Mouse (Mus musculus) ES-E14 (cell line): ENCODE data around the gene Tmem132a. TPM values are rescaled to one million over a fixed set of nuclear protein-coding genes. Genes with fewer than 3 reads are reported as not detected.

ENCODE experiments used
- DNase-seq: peaks from one replicate; pipeline ENCODE4 v3.0.0-alpha.2; 2013; ENCODE audit warnings: low read depth, low spot score
- H3K27ac ChIP-seq: 2 replicates; pipeline ENCODE4 v1.5.1; 2012; ENCODE audit warnings: low read depth, mild to moderate bottlenecking, low read length, moderate library complexity, mixed read lengths; ENCODE audit not compliant: poor library complexity, insufficient read depth, severe bottlenecking
- H3K36me3 ChIP-seq: 2 replicates; pipeline ENCODE4 v1.6.1; 2012; ENCODE audit warnings: mild to moderate bottlenecking, low read length, moderate library complexity, mixed read lengths; ENCODE audit not compliant: control insufficient read depth, poor library complexity, insufficient read depth, severe bottlenecking
- H3K4me1 ChIP-seq, 2 experiments: fragments of 150-350 bp in 1 of 2; sonication (generic) in 1 of 2; 2 replicates each; pipeline ENCODE4 v1.6.1; 2012; ENCODE audit warnings: low read length in 2 of 2, mild to moderate bottlenecking in 1 of 2, mixed read lengths in 1 of 2; ENCODE audit not compliant: control insufficient read depth in 2 of 2, insufficient read depth in 2 of 2, poor library complexity in 1 of 2
- H3K4me3 ChIP-seq, 2 experiments: fragments of 150-350 bp in 1 of 2; sonication (generic) in 1 of 2; 2 replicates each; pipeline ENCODE4 v1.5.1; 2012; ENCODE audit warnings: low read length in 2 of 2, low read depth in 1 of 2, mild to moderate bottlenecking in 1 of 2, mixed read lengths in 1 of 2; ENCODE audit not compliant: insufficient read depth in 1 of 2, poor library complexity in 1 of 2, severe bottlenecking in 1 of 2
- H3K9ac ChIP-seq: 2 replicates; pipeline ENCODE4 v1.6.1; 2012; ENCODE audit warnings: low read depth, mild to moderate bottlenecking, low read length, mixed read lengths; ENCODE audit not compliant: poor library complexity, insufficient read depth, severe bottlenecking
- H3K9me3 ChIP-seq: fragments of 150-350 bp; sonication (generic); 2 replicates; pipeline ENCODE4 v1.6.1; 2012; ENCODE audit warnings: low read depth, mild to moderate bottlenecking, low read length; ENCODE audit not compliant: control insufficient read depth, insufficient read depth
- CHD2 ChIP-seq: IDR thresholded peaks from 2 replicates; pipeline ENCODE4 v1.6.1; 2014; ENCODE audit warnings: mild to moderate bottlenecking, low read depth, low read length, inconsistent platforms
- HCFC1 ChIP-seq: IDR thresholded peaks from 2 replicates; pipeline ENCODE4 v1.6.1; 2012; ENCODE audit warnings: low read length, inconsistent platforms, borderline replicate concordance; ENCODE audit not compliant: insufficient read depth
- MAFK ChIP-seq: IDR thresholded peaks from 2 replicates; pipeline ENCODE4 v1.6.1; 2014; ENCODE audit warnings: mild to moderate bottlenecking, low read depth, low read length, inconsistent platforms; ENCODE audit not compliant: insufficient read depth
- ZC3H11A ChIP-seq: IDR thresholded peaks from 2 replicates; pipeline ENCODE4 v1.6.1; 2012; ENCODE audit warnings: low read depth, mild to moderate bottlenecking, inconsistent platforms, low read length, borderline replicate concordance
- ZNF384 ChIP-seq: IDR thresholded peaks from 2 replicates; pipeline ENCODE4 v1.6.1; 2012; ENCODE audit warnings: low read depth, low read length, inconsistent platforms
- in situ Hi-C, 2 experiments: fragments of 600-800 bp; cut with MboI; formaldehyde crosslinking; loops; one replicate each; pipeline ENCODE4 v1.15.1; 2025; ENCODE audit warnings: low sequenced_read_pairs in 2 of 2, inconsistent platforms in 1 of 2; ENCODE audit not compliant: unreplicated experiment in 2 of 2
- total RNA-seq: library from RNA; depleted of rRNA; stranded (reverse); fragments of 300-350 nt; gene quantifications from 2 replicates; pipeline ENCODE4 v1.2.3, GENCODE M21; 2012

Gene Tmem132a
- total RNA-seq, 1 experiment: 41.4 TPM

DNA sequence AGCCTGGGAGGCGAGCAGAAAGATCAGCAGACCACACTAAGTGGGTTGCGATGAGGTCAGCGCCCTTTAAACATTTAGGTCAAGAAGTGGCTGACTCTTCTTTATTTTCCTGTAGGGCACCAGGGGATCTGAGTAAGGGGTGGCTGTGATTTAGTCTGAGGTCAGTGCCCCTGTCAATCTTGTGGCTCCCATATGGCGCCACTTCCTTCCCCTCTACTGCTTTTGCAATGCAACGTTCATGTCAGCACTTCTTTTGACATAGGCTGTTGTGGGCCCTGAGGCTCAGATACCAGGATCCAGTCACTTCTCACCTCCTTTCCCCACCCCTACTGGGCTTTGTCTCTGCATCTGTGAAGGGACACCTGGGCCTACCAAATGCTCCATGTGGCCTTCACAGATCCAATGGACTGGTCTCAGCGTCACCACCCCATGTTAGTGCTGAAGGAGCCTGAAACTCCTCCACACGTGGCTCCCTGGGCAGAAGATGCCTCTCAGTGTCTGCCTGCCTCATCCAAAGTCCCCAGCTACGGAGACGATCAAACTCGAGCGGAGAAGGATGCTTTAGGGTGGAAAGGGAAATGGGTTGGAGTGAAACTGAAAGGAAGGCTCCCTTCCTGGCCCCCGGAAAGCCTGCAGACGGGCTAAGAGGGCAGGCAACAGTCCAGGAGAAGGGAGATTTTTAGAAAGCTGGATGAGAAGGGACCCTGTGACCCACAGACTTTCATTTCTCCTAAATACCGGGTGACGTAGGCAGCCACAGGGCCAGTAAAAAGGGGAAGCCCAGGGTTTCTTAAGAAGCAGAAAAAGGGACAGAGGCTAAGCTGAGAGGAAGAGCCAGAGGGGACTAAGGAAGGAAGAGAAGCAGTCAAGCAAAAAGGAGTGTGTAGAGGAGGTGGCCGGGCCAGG is 27.8 kb downstream of the Tmem132a start:
- Histone ChIP-seq H3K9ac (no peak overlapping the region), H3K36me3 (no peaks in the 10 kb centered on the region), H3K4me3 (no peak overlapping the region), H3K27ac (no peak overlapping the region), H3K4me1 (no peaks in the 10 kb centered on the region; a peak in 1 of 4 replicates), H3K9me3 (no peaks in the 10 kb centered on the region)
- in situ Hi-C loops: no loop called here
- no peak for TF ChIP-seq ZNF384
- no peak for TF ChIP-seq HCFC1
- no peak for TF ChIP-seq ZC3H11A
- no peak for TF ChIP-seq MAFK
- TF ChIP-seq CHD2: no peak
- DNase-seq: no peak

GRCm38 (mm10) chr19:10839010-10839892 is 30.5 kb downstream of the Tmem132a start, which contains the start of gene Slc15a3:
Gene Slc15a3 (plus strand): TSS chr19:10839727.
- no peak within 1 kb of the TSS for H3K27ac ChIP-seq
- in situ Hi-C loops: no loop called here
- no peak for TF ChIP-seq ZC3H11A
- no peak for TF ChIP-seq MAFK
- no peak for TF ChIP-seq CHD2
- no peak for TF ChIP-seq HCFC1
- TF ChIP-seq ZNF384: no peak
- H3K9me3 ChIP-seq: no peaks in the 10 kb centered on the region
- H3K36me3 ChIP-seq: no peaks in the 10 kb centered on the region
- no peak for DNase-seq
- no peak within 1 kb of the TSS for H3K9ac ChIP-seq
- H3K4me1 ChIP-seq: peaks cover 3 to 6% of the 10 kb centered on the region in 2 experiments; a peak in 3 of 4 replicates
- H3K4me3 ChIP-seq: no peak within 1 kb of the TSS

- no peak overlapping the region for H3K4me3 ChIP-seq
- in situ Hi-C loops: no loop called here
- no peaks in the 10 kb centered on the region for H3K9me3 ChIP-seq
- no peak overlapping the region for H3K27ac ChIP-seq
- H3K4me1 ChIP-seq: peaks cover 4 to 8% of the 10 kb centered on the region in 2 experiments; a peak in 3 of 4 replicates
- no peaks in the 10 kb centered on the region for H3K36me3 ChIP-seq
- H3K9ac ChIP-seq: no peak overlapping the region
- TF ChIP-seq MAFK (no peak), ZC3H11A (no peak), ZNF384 (no peak), HCFC1 (no peak), CHD2 (no peak)
- DNase-seq: peak; percentile 68
Observed at GRCm38 (mm10) chr19:10835671-10836070, 34.1 kb downstream of the Tmem132a start.

GRCm38 (mm10) chr19:10833611-10834010 is 36.1 kb downstream of the Tmem132a start:
- Histone ChIP-seq H3K9me3 (no peaks in the 10 kb centered on the region), H3K4me1 (peaks cover 4 to 8% of the 10 kb centered on the region in 2 experiments; a peak in 3 of 4 replicates), H3K27ac (no peak overlapping the region), H3K4me3 (no peak overlapping the region), H3K36me3 (no peaks in the 10 kb centered on the region), H3K9ac (no peak overlapping the region)
- no peak for TF ChIP-seq HCFC1
- no peak for TF ChIP-seq ZC3H11A
- TF ChIP-seq MAFK: no peak
- TF ChIP-seq CHD2: no peak
- no peak for TF ChIP-seq ZNF384
- DNase-seq: no peak
- in situ Hi-C loops: no loop called here
